Mouse (Mus musculus): ENCODE results near the gene Irf2bpl. TPM values are rescaled to one million over a fixed set of nuclear protein-coding genes. Genes with fewer than 3 reads are reported as not detected.
A peak's percentile ranks its signal among the peaks of the same experiment; 100 is the strongest.

Gene Irf2bpl
- polyA plus RNA-seq, 1 experiment from 2014 or later: 10.0 TPM

DNA sequence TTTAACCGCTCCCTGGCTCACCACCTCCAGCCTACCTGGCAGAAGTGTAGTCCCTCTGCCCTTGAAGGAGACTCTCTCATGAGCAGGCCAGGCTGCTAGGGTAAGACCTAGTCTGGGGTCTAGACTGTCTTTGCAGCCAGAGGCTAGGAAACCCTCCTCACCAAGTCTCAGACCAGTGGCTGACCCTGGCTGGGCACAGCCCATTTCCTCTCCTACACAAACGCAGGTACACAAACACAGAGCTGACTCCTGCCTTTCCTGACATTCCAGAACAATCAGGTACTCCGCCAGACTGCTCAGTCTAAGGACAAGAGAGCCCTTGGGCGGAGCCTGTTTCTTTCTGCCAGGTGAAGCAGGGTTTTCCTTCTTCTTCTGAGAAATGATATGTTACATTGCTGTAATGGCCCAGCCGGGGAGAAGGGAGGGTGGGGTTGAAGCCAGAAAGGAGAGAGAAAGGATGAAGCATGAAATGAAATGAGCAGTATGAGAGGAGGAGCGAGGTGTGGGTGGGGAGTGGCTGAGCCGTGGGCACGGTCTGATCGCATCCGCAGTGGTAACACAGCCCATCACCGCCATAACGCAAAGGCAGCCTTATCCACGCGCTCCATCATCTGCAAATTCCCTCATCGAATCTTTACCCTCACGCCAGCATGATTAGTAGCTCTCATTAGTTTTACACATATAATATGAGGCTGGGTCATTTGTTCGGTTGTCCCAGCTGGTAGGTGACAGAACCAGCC is 34.6 kb upstream of the Irf2bpl start:
- H3K36me3 ChIP-seq (ENCODE audit: control insufficient read depth, insufficient read depth): no peaks in the 10 kb centered on the region
- no peaks in the 10 kb centered on the region for H3K27me3 ChIP-seq (replicated peaks; ENCODE audit: control insufficient read depth, insufficient read depth, low read length)
- 0 out of 2 replicates have a peak, but pooled peaks cover 3% of the 10 kb centered on the region for H3K4me1 ChIP-seq (replicated peaks; ENCODE audit: control insufficient read depth, insufficient read depth, low read length)
- H3K9ac ChIP-seq (ENCODE audit: low read depth, low read length): no peak overlapping the region
- ATAC-seq: no peak
- H3K4me2 ChIP-seq (replicated peaks; ENCODE audit: low read depth): no peak overlapping the region
- H3K4me3 ChIP-seq (ENCODE audit: low read depth, low read length): no peak overlapping the region
- 66% methylated on average over 17 of the region's 17 CpGs for WGBS
- no peak for TF ChIP-seq CTCF (IDR thresholded peaks at IDR 0.05; ENCODE audit: low read depth)
- H3K27ac ChIP-seq (ENCODE audit: low read depth, low read length): no peak overlapping the region
- H3K9me3 ChIP-seq (ENCODE audit: control insufficient read depth): no peaks in the 10 kb centered on the region

- no peak for TF ChIP-seq CTCF (IDR thresholded peaks at IDR 0.05; ENCODE audit: low read depth)
- H3K4me1 ChIP-seq (replicated peaks; ENCODE audit: control insufficient read depth, insufficient read depth, low read length): 0 out of 2 replicates have a peak, but pooled peaks cover 3% of the 10 kb centered on the region
- no peaks in the 10 kb centered on the region for H3K27me3 ChIP-seq (replicated peaks; ENCODE audit: control insufficient read depth, insufficient read depth, low read length)
- 17% methylated on average over 11 of the region's 11 CpGs for WGBS
- ATAC-seq: 0 out of 2 replicates have a peak, but pooled peaks have one; percentile 41
- H3K4me2 ChIP-seq (replicated peaks; ENCODE audit: low read depth): no peak overlapping the region
- H3K4me3 ChIP-seq (ENCODE audit: low read depth, low read length): no peak overlapping the region
- H3K27ac ChIP-seq (ENCODE audit: low read depth, low read length): no peak overlapping the region
- no peak overlapping the region for H3K9ac ChIP-seq (ENCODE audit: low read depth, low read length)
- H3K36me3 ChIP-seq (ENCODE audit: control insufficient read depth, insufficient read depth): no peaks in the 10 kb centered on the region
- H3K9me3 ChIP-seq (ENCODE audit: control insufficient read depth): no peaks in the 10 kb centered on the region
Measured at GRCm38 (mm10) chr12:86918361-86918967, 33.9 kb upstream of the Irf2bpl start.

DNA sequence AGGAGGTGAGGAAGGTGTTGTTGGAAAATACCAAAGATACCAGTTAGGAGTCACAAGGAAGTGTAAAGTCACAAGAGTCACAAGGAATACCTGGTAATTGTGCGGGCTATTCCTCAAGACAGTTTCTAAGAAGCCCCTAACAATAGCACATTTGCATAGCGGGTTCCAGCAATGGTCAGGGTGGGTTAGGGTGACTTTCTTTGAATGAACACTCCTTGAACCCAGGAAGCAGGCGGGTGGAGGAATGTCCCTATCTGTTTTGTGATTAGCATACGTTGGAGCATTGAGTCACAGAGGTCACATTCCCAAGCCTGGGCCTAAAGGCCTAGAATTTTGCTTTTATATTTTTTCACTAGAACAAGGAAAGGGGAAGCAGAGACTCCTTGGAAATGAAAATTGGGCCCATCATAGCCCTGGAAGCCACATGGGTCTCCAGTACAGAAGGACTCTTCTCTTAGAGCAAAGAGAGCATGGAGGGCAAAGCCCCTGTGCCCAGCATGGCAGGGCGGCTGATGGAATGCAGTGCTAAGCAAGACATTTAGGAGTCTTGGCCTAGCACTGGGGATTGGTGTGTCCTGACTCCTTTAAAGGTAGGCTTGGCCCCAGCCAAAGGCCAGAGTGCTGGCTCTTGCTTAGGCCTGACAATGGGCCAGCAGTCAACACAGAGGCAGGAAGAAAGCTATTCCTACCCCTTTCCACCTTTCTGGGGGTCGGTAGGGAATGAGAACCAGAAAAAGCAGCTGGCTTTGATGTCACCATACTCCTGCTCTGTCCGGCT is 32.4 kb upstream of the Irf2bpl start:
- no peak for TF ChIP-seq CTCF (IDR thresholded peaks at IDR 0.05; ENCODE audit: low read depth)
- no peak overlapping the region for H3K4me2 ChIP-seq (replicated peaks; ENCODE audit: low read depth)
- H3K36me3 ChIP-seq (ENCODE audit: control insufficient read depth, insufficient read depth): no peaks in the 10 kb centered on the region
- H3K4me1 ChIP-seq (replicated peaks; ENCODE audit: control insufficient read depth, insufficient read depth, low read length): 0 out of 2 replicates have a peak, but pooled peaks cover 3% of the 10 kb centered on the region
- H3K9ac ChIP-seq (ENCODE audit: low read depth, low read length): no peak overlapping the region
- no peak overlapping the region for H3K27ac ChIP-seq (ENCODE audit: low read depth, low read length)
- H3K27me3 ChIP-seq (replicated peaks; ENCODE audit: control insufficient read depth, insufficient read depth, low read length): no peaks in the 10 kb centered on the region
- no peaks in the 10 kb centered on the region for H3K9me3 ChIP-seq (ENCODE audit: control insufficient read depth)
- WGBS: 76% methylated on average over 7 of the region's 7 CpGs
- H3K4me3 ChIP-seq (ENCODE audit: low read depth, low read length): no peak overlapping the region
- ATAC-seq: no peak

GRCm38 (mm10) chr12:86915617-86916016 is 31.0 kb upstream of the Irf2bpl start:
- no peak for TF ChIP-seq CTCF (IDR thresholded peaks at IDR 0.05; ENCODE audit: low read depth)
- Histone ChIP-seq H3K4me1 (replicated peaks; ENCODE audit: control insufficient read depth, insufficient read depth, low read length) (0 out of 2 replicates have a peak, but pooled peaks cover 3% of the 10 kb centered on the region), H3K36me3 (ENCODE audit: control insufficient read depth, insufficient read depth) (no peaks in the 10 kb centered on the region), H3K9ac (ENCODE audit: low read depth, low read length) (no peak overlapping the region), H3K27me3 (replicated peaks; ENCODE audit: control insufficient read depth, insufficient read depth, low read length) (no peaks in the 10 kb centered on the region), H3K27ac (ENCODE audit: low read depth, low read length) (no peak overlapping the region), H3K4me3 (ENCODE audit: low read depth, low read length) (no peak overlapping the region), H3K9me3 (ENCODE audit: control insufficient read depth) (no peaks in the 10 kb centered on the region), H3K4me2 (replicated peaks; ENCODE audit: low read depth) (no peak overlapping the region)
- no peak for ATAC-seq
- WGBS: 79% methylated on average over 7 of the region's 7 CpGs

DNA sequence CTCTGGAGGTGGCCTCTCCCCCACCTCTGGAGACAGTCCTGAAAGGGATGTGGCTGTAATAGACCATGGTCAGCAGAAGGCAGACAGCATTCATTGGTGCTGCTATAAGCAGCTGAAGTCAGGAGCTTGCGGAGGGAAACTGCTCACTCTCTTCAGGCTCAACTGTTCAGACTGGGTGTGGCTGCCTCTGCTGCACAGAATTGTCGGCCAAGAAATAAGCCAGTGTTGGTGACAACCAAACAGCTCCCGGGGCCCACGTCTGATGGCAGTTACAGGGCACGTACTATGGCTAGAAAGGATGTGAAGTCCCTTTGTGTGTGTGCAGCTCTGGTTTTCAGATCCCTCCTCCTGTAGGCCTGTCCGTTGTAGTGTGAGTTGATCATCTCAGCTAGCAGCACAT is 30.2 kb upstream of the Irf2bpl start:
- Histone ChIP-seq H3K4me2 (replicated peaks; ENCODE audit: low read depth) (no peak overlapping the region), H3K27me3 (replicated peaks; ENCODE audit: control insufficient read depth, insufficient read depth, low read length) (no peaks in the 10 kb centered on the region), H3K36me3 (ENCODE audit: control insufficient read depth, insufficient read depth) (no peaks in the 10 kb centered on the region), H3K27ac (ENCODE audit: low read depth, low read length) (no peak overlapping the region), H3K4me1 (replicated peaks; ENCODE audit: control insufficient read depth, insufficient read depth, low read length) (0 out of 2 replicates have a peak, but pooled peaks cover 3% of the 10 kb centered on the region), H3K4me3 (ENCODE audit: low read depth, low read length) (no peak overlapping the region), H3K9me3 (ENCODE audit: control insufficient read depth) (no peaks in the 10 kb centered on the region), H3K9ac (ENCODE audit: low read depth, low read length) (no peak overlapping the region)
- no peak for TF ChIP-seq CTCF (IDR thresholded peaks at IDR 0.05; ENCODE audit: low read depth)
- 39% methylated on average over 6 of the region's 6 CpGs for WGBS
- no peak for ATAC-seq

DNA sequence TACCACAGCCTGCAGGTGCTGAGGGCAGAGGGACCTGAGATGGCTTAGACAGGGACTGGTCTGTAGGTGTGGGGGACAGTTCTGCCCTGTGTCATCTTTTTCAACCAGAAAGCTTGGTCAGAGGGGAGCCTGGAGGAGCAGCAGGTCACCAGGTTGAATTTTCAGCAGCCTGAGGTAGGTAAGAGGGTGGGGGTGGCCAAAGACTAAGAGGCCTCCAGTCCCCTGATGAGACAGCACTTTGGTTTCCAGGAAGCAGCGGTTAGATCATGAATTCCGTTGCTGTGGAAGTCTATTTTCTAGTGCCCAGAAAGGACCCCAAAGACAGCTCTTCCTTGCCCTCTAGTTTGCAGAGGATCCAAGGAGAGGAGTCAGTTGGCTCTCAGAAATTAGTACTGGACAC is 29.8 kb upstream of the Irf2bpl start:
- Histone ChIP-seq H3K4me3 (ENCODE audit: low read depth, low read length) (no peak overlapping the region), H3K27ac (ENCODE audit: low read depth, low read length) (no peak overlapping the region), H3K9ac (ENCODE audit: low read depth, low read length) (no peak overlapping the region), H3K27me3 (replicated peaks; ENCODE audit: control insufficient read depth, insufficient read depth, low read length) (no peaks in the 10 kb centered on the region), H3K4me2 (replicated peaks; ENCODE audit: low read depth) (no peak overlapping the region), H3K9me3 (ENCODE audit: control insufficient read depth) (no peaks in the 10 kb centered on the region), H3K36me3 (ENCODE audit: control insufficient read depth, insufficient read depth) (no peaks in the 10 kb centered on the region), H3K4me1 (replicated peaks; ENCODE audit: control insufficient read depth, insufficient read depth, low read length) (0 out of 2 replicates have a peak, but pooled peaks cover 3% of the 10 kb centered on the region)
- TF ChIP-seq CTCF (IDR thresholded peaks at IDR 0.05; ENCODE audit: low read depth): no peak
- ATAC-seq: no peak
- 48% methylated on average over 2 of the region's 2 CpGs for WGBS
